Mouse (Mus musculus) ES-E14 (cell line): ENCODE results near the gene Fus.

ENCODE experiments used
- HCFC1 ChIP-seq: IDR thresholded peaks from 2 replicates; pipeline ENCODE4 v1.6.1; 2012; ENCODE audit warnings: low read length, inconsistent platforms, borderline replicate concordance; ENCODE audit not compliant: insufficient read depth
- MAFK ChIP-seq: IDR thresholded peaks from 2 replicates; pipeline ENCODE4 v1.6.1; 2014; ENCODE audit warnings: mild to moderate bottlenecking, low read depth, low read length, inconsistent platforms; ENCODE audit not compliant: insufficient read depth
- ZNF384 ChIP-seq: IDR thresholded peaks from 2 replicates; pipeline ENCODE4 v1.6.1; 2012; ENCODE audit warnings: low read depth, low read length, inconsistent platforms

- no peak for TF ChIP-seq ZNF384
- TF ChIP-seq MAFK: no peak
- TF ChIP-seq HCFC1: no peak
These were observed 36.4 kb downstream of the Fus start, which contains the start of gene Trim72 for GRCm38 (mm10) chr7:128003688-128004087.
